ENCODE assay signal across 8 mouse cellular contexts in genomic region chr6:136470321-136471230, GRCm38 (mm10). TPM values are rescaled to one million over a fixed set of nuclear protein-coding genes. Genes with fewer than 3 reads are reported as not detected.
A peak's percentile ranks its signal among the peaks of the same experiment; 100 is the strongest.
DNase-seq lines count a peak whose midpoint lies in the region; ATAC-seq and TF ChIP-seq lines count a peak whose summit lies in the region.

No protein-coding gene starts in this region.

- DNase-seq in MN1 (ENCODE audit: low spot score), result peak; percentile 69
- DNase-seq in cerebellum, adult 9-10 months, result peak; percentile 89
- peak; percentile 88 for DNase-seq in forebrain, postnatal 0 days
- DNase-seq in heart, postnatal 36 days, result peak; percentile 81 to 83
- DNase-seq in layer of hippocampus, adult 2 months (ENCODE audit: low spot score in 2 of 2), result peak; percentile 79 to 88
- DNase-seq in lung, adult 2 months, result peak; percentile 75
- peak; percentile 87 for DNase-seq in testis, postnatal 10 days (ENCODE audit: low spot score)

- no peaks in the 10 kb centered on the region for H3K27me3 ChIP-seq in forebrain, postnatal 0 days (ENCODE audit: insufficient read depth, low read length)

- TF ChIP-seq POLR2A in lung, adult 2 months (IDR thresholded peaks at IDR 0.05; ENCODE audit: borderline replicate concordance, extremely low read depth, low read depth, low read length), result peak; percentile 18; the same call in 1 of the 2 replicates

- no peak overlapping the region for H3K4me3 ChIP-seq in forebrain, postnatal 0 days (ENCODE audit: low read depth, low read length)
- 0 out of 2 replicates have a peak overlapping the region, but pooled peaks have one; percentile 18 for H3K4me3 ChIP-seq in layer of hippocampus, adult 2 months
- H3K4me3 ChIP-seq in lung, adult 2 months (replicated peaks; ENCODE audit: extremely low read depth, low read depth, low read length), result no peak overlapping the region

- H3K4me1 ChIP-seq in forebrain, postnatal 0 days (ENCODE audit: insufficient read depth), result peaks cover 14% of the 10 kb centered on the region; the same call in 1 of the 2 replicates
- peaks cover 28% of the 10 kb centered on the region for H3K4me1 ChIP-seq in lung, adult 2 months (ENCODE audit: control insufficient read depth, insufficient read depth, low read length)

- 4% methylated on average over 31 of the region's 31 CpGs for WGBS in forebrain, postnatal 0 days
- 11% methylated on average over 31 of the region's 31 CpGs for WGBS in lung, adult 2 months

- peak; percentile 65 for ATAC-seq in forebrain, postnatal 0 days
- ATAC-seq in neutrophil, adult 5-6 weeks (ENCODE audit: extremely low read depth, insufficient number of reproducible peaks, low FRiP score, poor library complexity, severe bottlenecking), result peak; percentile 57

- H3K27ac ChIP-seq in forebrain, postnatal 0 days (ENCODE audit: low read depth, low read length), result peak overlapping the region; percentile 91
- H3K27ac ChIP-seq in layer of hippocampus, adult 2 months, result peak overlapping the region; percentile 92

- no peak for TF ChIP-seq CTCF in forebrain, postnatal 0 days (IDR thresholded peaks at IDR 0.05; ENCODE audit: low read depth)
- no peak for TF ChIP-seq CTCF in layer of hippocampus, adult 2 months (conservative IDR thresholded peaks at IDR 0.05)
- TF ChIP-seq CTCF in lung, adult 2 months (IDR thresholded peaks at IDR 0.05; ENCODE audit: insufficient read depth, low read length), result no peak

- no peaks in the 10 kb centered on the region for H3K9me3 ChIP-seq in forebrain, postnatal 0 days (ENCODE audit: low read length)

- H3K4me2 ChIP-seq in forebrain, postnatal 0 days (ENCODE audit: low read depth), result peak overlapping the region; percentile 13; the same call in 1 of the 2 replicates

- 0 out of 2 replicates have a peak overlapping the region, but pooled peaks have one; percentile 10 for H3K9ac ChIP-seq in forebrain, postnatal 0 days

- intact Hi-C loops in heart, postnatal 36 days (cut with DNase I), result no loop called here

- no peaks in the 10 kb centered on the region for H3K36me3 ChIP-seq in forebrain, postnatal 0 days (ENCODE audit: insufficient read depth)

RNA-seq across cellular contexts. Expression of gene Atf7ip, which starts 35.4 kb away (rescaled TPM):
- 35.0 and 54.8 TPM in 2 replicates for total RNA-seq in forebrain, postnatal 0 days (2014; rRNA removed)
- 12.6 and 23.5 TPM in 2 replicates for polyA plus RNA-seq in forebrain, postnatal 0 days (2015; fragmentation: Nextera tagmentation; extraction: Ambion mirVana)
- 10 to 100 TPM; 78.1 to 88.5 TPM for total RNA-seq in heart, postnatal 36 days (2021)
- 100 to 1,000 TPM; 103 to 116 TPM for total RNA-seq in layer of hippocampus, adult 2 months (2021)
- polyA plus RNA-seq in lung, adult 2 months (2012; rRNA removed), result 24.8 and 28.3 TPM in 2 replicates
- total RNA-seq in neutrophil, adult 5-6 weeks (2017), result 194 and 211 TPM in 2 replicates

RNA-seq across cellular contexts. Expression of gene E330021D16Rik, which starts 55.2 kb away (rescaled TPM):
- 0.29 TPM in 1 of 2 replicates, not detected in the other for total RNA-seq in forebrain, postnatal 0 days (2014; rRNA removed)
- not detected in 2 replicates for polyA plus RNA-seq in forebrain, postnatal 0 days (2015; fragmentation: Nextera tagmentation; extraction: Ambion mirVana)
- total RNA-seq in heart, postnatal 36 days (2021), result not detected
- not detected for total RNA-seq in layer of hippocampus, adult 2 months (2021)
- 0.11 TPM in 1 of 2 replicates, not detected in the other for polyA plus RNA-seq in lung, adult 2 months (2012; rRNA removed)
- total RNA-seq in neutrophil, adult 5-6 weeks (2017), result not detected in 2 replicates
